Mouse (Mus musculus): ENCODE data around the gene 1500015O10Rik. TPM values are rescaled to one million over a fixed set of nuclear protein-coding genes. Genes with fewer than 3 reads are reported as not detected.

The 1500015O10Rik gene
- polyA plus RNA-seq, 1 experiment: 15.9 TPM

DNA sequence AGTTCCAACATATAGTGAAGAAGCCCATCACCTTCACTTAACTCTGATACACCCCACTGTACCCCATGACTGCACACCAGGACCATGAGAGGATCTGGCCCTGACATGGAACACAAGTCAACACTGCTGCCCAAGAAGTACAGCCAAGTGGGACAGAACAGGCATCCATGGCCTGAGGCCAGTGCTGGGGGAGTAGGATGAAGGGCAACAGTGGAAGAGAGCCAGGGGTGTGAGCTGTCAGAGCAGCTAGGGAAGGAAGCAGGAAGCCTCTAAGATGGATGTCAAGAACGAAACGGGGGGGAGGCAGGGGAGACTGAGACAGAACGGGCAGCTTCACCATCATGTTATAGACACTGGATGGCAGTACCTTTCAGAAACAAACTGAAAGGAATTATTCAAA is 45.7 kb downstream of the 1500015O10Rik start:
- no peak for DNase-seq (ENCODE audit: low read depth)

DNA sequence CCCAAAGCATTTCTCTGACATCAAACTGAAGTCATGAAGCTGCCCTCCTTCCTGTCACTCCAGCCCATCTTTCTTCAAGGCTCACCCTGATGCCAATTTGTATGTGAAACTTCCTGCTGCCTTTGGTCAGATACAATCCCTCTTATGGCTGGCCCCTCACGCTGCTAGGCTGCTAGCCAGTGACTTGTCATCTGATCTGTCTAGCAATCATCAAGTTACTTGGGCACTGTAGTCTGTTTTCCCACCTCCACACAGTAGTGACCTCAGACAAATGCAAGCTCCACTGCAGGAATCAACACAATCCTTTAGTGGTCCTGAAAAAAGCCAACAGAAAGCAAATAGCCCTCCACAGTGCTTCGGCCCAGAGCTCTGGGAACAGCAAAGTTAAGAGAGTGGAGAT is 50.8 kb downstream of the 1500015O10Rik start:
- TF ChIP-seq POLR2A (IDR thresholded peaks at IDR 0.05; ENCODE audit: borderline replicate concordance, extremely low read depth, insufficient read depth, insufficient read length, poor library complexity, severe bottlenecking): no peak
- DNase-seq (ENCODE audit: low read depth): no peak

More for the DNA sequence above, 45.7 kb downstream of the 1500015O10Rik start:
- no peak for TF ChIP-seq CTCF (IDR thresholded peaks at IDR 0.05; ENCODE audit: borderline replicate concordance, extremely low read depth, insufficient read depth, insufficient read length)
- no peak for TF ChIP-seq POLR2A (IDR thresholded peaks at IDR 0.05; ENCODE audit: borderline replicate concordance, extremely low read depth, insufficient read depth, insufficient read length, poor library complexity, severe bottlenecking)

DNA sequence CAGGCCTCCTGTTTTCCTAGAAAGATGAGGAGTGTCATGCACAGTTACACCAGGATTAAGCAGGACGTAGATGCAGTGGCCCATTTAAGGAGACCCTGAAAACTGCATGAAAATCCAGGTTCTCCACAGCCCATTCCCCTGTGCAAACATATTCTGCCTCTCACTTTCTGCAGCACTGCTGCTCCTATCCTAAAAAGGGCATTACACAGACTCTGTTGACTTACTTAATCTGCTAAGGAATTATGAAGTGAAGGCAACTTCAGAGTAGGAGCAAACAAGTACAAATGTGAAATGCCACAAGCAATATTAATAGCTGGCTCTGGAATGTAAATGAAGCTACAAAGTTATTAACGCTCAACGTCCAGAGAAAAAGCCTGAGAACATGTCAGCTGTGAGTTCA is 51.3 kb downstream of the 1500015O10Rik start:
- no peak for TF ChIP-seq POLR2A (IDR thresholded peaks at IDR 0.05; ENCODE audit: borderline replicate concordance, extremely low read depth, insufficient read depth, insufficient read length, poor library complexity, severe bottlenecking)
- no peak for TF ChIP-seq CTCF (IDR thresholded peaks at IDR 0.05; ENCODE audit: borderline replicate concordance, extremely low read depth, insufficient read depth, insufficient read length)
- no peak for DNase-seq (ENCODE audit: low read depth)

DNA sequence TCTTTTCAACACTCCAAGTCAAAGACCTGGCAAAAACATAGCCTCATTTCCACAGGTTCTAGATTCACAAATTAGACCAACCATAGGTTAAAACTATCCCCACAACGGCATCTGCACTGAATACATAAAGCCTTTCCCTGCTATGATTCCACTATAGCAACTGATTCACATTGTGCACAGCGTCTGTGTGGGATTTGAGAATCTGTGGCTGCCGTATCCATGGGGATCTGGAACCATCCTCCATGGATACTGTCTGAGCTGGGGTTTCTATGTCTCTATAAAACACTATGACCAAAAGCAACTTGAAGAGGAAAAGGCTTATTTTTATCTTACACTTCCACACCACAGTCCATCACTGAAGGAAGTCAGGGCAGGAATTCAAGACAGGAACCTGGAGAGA is 52.3 kb downstream of the 1500015O10Rik start:
- no peak for TF ChIP-seq POLR2A (IDR thresholded peaks at IDR 0.05; ENCODE audit: borderline replicate concordance, extremely low read depth, insufficient read depth, insufficient read length, poor library complexity, severe bottlenecking)
- TF ChIP-seq CTCF (IDR thresholded peaks at IDR 0.05; ENCODE audit: borderline replicate concordance, extremely low read depth, insufficient read depth, insufficient read length): no peak
- no peak for DNase-seq (ENCODE audit: low read depth)

DNA sequence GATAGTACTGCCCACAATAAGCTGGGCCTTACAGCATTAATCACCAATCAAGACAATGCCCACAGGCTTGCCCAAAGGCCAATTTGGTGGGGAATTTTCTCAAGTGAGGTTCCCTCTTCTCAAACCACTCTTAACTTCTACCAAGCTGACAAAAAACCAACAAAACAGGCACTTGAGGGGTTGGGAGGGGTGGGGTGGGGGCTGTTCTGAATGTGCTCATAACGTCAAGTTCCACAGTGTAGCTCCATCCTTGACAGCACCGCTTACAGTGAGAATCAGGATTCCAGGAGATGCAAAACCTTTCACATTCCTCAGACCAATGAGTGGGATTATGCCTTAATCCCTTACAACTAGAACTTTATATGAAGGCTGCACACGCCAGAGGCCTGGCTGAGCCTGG is 52.8 kb downstream of the 1500015O10Rik start:
- DNase-seq (ENCODE audit: low read depth): no peak
- TF ChIP-seq CTCF (IDR thresholded peaks at IDR 0.05; ENCODE audit: borderline replicate concordance, extremely low read depth, insufficient read depth, insufficient read length) (no peak), POLR2A (IDR thresholded peaks at IDR 0.05; ENCODE audit: borderline replicate concordance, extremely low read depth, insufficient read depth, insufficient read length, poor library complexity, severe bottlenecking) (no peak)

DNA sequence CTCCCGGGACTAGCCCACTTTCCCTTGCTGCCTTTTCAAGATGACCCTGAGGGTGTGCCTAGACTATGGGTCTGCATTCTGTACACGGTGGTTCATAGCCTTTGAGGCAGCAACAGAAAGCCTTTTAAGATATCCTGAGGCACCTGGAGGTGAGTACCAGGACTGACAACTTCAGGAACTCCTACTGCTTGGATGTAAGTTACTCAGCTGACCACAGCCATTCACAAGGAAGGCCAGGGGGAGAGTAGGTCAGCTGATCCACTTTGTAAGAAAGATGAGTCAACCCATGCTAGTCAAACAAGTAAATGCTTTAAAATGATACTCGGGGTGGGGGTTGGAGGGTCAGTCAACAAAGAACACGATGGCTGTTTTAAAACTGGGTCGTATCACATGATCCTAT is 54.9 kb downstream of the 1500015O10Rik start:
- TF ChIP-seq CTCF (IDR thresholded peaks at IDR 0.05; ENCODE audit: borderline replicate concordance, extremely low read depth, insufficient read depth, insufficient read length) (no peak), POLR2A (IDR thresholded peaks at IDR 0.05; ENCODE audit: borderline replicate concordance, extremely low read depth, insufficient read depth, insufficient read length, poor library complexity, severe bottlenecking) (no peak)
- no peak for DNase-seq (ENCODE audit: low read depth)

DNA sequence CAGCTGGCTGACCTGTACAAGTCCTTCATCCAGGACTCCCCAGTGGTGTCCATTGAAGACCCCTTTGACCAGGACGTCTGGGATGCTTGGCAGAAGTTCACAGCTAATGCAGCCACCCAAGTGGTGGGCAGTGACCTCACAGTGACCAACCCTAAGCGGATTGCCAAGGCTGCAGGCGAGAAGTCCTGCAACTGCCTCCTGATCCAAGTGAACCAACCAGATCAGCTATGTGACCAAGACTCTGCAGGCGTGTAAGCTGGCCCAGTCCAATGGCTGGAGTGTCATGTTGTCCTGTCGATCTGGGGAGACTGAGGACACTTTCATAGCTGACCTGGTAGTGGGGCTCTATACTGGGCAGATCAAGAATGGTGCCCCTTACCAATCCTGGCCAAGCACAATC is 56.3 kb downstream of the 1500015O10Rik start:
- DNase-seq (ENCODE audit: low read depth): no peak
- TF ChIP-seq CTCF (IDR thresholded peaks at IDR 0.05; ENCODE audit: borderline replicate concordance, extremely low read depth, insufficient read depth, insufficient read length) (no peak), POLR2A (IDR thresholded peaks at IDR 0.05; ENCODE audit: borderline replicate concordance, extremely low read depth, insufficient read depth, insufficient read length, poor library complexity, severe bottlenecking) (no peak)

DNA sequence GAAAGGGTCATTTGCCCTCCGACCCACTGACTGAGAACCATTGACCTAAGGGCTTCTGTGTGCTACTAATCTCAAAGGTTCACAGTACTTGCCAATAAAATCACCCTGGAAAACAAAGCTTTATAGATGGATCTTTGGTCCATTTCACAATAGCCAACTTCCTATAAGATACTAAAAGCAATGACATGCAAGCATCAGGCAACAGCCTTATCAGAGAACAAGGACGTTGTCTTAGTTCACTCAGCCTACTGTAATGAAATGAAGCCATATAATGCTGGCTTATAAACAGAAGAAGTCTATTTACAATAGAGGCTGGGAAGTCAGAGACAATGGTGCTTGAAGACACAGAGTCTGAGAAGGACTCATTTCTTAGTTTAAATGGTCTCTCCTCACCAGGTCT is 59.4 kb downstream of the 1500015O10Rik start:
- TF ChIP-seq POLR2A (IDR thresholded peaks at IDR 0.05; ENCODE audit: borderline replicate concordance, extremely low read depth, insufficient read depth, insufficient read length, poor library complexity, severe bottlenecking) (no peak), CTCF (IDR thresholded peaks at IDR 0.05; ENCODE audit: borderline replicate concordance, extremely low read depth, insufficient read depth, insufficient read length) (no peak)
- no peak for DNase-seq (ENCODE audit: low read depth)

Other genes starting within 250 kb of the 1500015O10Rik start
- gene Uxs1, start 97.2 kb downstream of the 1500015O10Rik start, polyA plus RNA-seq (2012; rRNA removed): 21.3 and 22.1 TPM in 2 replicates
- 23.4 and 31.9 TPM in 2 replicates for gene Tpp2, start 203.0 kb downstream of the 1500015O10Rik start, polyA plus RNA-seq (2012; rRNA removed)